Mouse (Mus musculus) midbrain, embryonic 11.5 days (tissue): ENCODE data around the gene Uba52. TPM values are rescaled to one million over a fixed set of nuclear protein-coding genes. Genes with fewer than 3 reads are reported as not detected.

Experiments
- ATAC-seq: fragments of 200-750 bp; cut with Nextera tagmentation; 2 replicates; pipeline ENCODE4 v1.8.0; 2017; ENCODE audit warnings: moderate TSS enrichment, moderate library complexity; ENCODE audit not compliant: low FRiP score
- DNase-seq: peaks from one replicate; pipeline ENCODE4 v3.0.0; 2015; ENCODE audit warnings: low spot score; ENCODE audit errors: missing footprints
- H3K27ac ChIP-seq: fragments of 300-500 bp; sonication (generic); 2 replicates; pipeline ENCODE4 v1.5.1; 2014; ENCODE audit warnings: low read depth, low read length
- H3K27me3 ChIP-seq: fragments of 300-500 bp; sonication (generic); 2 replicates; pipeline ENCODE4 v1.6.1; 2014; ENCODE audit warnings: mild to moderate bottlenecking, low read length, moderate library complexity, mixed read lengths; ENCODE audit not compliant: control insufficient read depth, insufficient read depth
- H3K36me3 ChIP-seq: fragments of 300-500 bp; sonication (generic); 2 replicates; pipeline ENCODE4 v1.6.1; 2014; ENCODE audit warnings: mild to moderate bottlenecking, low read length, moderate library complexity, mixed read lengths; ENCODE audit not compliant: control insufficient read depth, insufficient read depth
- H3K4me1 ChIP-seq: fragments of 300-500 bp; sonication (generic); 2 replicates; pipeline ENCODE4 v1.6.1; 2014; ENCODE audit warnings: low read length; ENCODE audit not compliant: control insufficient read depth, insufficient read depth
- H3K4me2 ChIP-seq: fragments of 300-500 bp; sonication (generic); 2 replicates; pipeline ENCODE4 v1.6.1; 2014; ENCODE audit warnings: mild to moderate bottlenecking, moderate library complexity
- H3K4me3 ChIP-seq: fragments of 300-500 bp; sonication (generic); 2 replicates; pipeline ENCODE4 v1.5.1; 2014; ENCODE audit warnings: low read depth, low read length
- H3K9ac ChIP-seq: fragments of 300-500 bp; sonication (generic); 2 replicates; pipeline ENCODE4 v1.6.1; 2014; ENCODE audit warnings: low read length
- H3K9me3 ChIP-seq: fragments of 300-500 bp; sonication (generic); 2 replicates; pipeline ENCODE4 v1.6.1; 2016; ENCODE audit warnings: low read length; ENCODE audit not compliant: control insufficient read depth
- WGBS: fragments of 180-500 bp; shearing (Covaris S2); extraction: QIAGEN DNeasy Blood & Tissue Kit; methylation state at CpG from one replicate; pipeline ENCODE4 v1.1.7; 2014; 5-methylcytosine and 5-hydroxymethylcytosine counted together
- polyA plus RNA-seq: library from polyadenylated mRNA; unstranded; fragments of >200 nt; fragmentation: Nextera tagmentation; extraction: Ambion mirVana; gene quantifications from 2 replicates; pipeline ENCODE4 v1.2.1, GENCODE M21; 2014

Uba52 gene
- polyA plus RNA-seq, 1 experiment from 2014 or later, result 852 TPM

DNA sequence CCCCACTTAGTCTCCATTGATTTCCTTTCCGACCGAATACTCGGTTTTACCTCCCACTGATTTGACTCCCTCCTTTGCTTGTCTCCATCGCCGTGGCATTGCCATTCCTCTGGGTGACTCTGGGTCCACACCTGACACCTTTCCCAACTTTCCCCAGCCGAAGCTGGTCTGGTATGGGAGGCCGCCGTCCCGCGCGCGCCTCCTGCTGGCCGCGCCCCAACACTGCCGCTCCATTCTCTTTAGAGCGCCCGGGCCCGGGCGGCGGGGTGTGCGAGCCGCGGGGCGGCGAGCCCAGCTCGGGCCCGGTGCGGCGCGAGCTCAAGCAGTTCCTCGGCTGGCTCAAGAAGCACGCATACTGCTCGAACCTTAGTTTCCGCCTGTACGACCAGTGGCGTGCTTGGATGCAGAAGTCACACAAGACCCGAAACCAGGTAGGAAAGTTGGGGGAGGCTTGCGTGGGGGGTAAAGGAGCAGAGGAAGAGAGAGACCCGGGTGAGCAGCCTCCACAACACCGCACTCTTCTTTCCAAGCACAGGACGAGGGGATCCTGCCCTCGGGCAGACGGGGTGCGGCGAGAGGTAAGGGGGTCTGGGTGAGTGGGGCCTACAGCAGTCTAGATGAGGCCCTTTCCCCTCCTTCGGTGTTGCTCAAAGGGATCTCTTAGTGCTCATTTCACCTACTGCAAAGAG, 7.4 kb downstream of the Uba52 start:
- Histone ChIP-seq H3K27me3 (peaks cover 55% of the 10 kb centered on the region), H3K9ac (no peak overlapping the region; the same call in 1 of the 2 replicates), H3K36me3 (0 out of 2 replicates have a peak, but pooled peaks cover 5% of the 10 kb centered on the region), H3K27ac (no peak overlapping the region), H3K4me2 (no peak overlapping the region), H3K4me1 (peaks cover 18% of the 10 kb centered on the region), H3K4me3 (no peak overlapping the region), H3K9me3 (no peaks in the 10 kb centered on the region)
- 12% methylated on average over 46 of the region's 46 CpGs for WGBS
- ATAC-seq, result no peak
- peak; percentile 98 for DNase-seq

DNA sequence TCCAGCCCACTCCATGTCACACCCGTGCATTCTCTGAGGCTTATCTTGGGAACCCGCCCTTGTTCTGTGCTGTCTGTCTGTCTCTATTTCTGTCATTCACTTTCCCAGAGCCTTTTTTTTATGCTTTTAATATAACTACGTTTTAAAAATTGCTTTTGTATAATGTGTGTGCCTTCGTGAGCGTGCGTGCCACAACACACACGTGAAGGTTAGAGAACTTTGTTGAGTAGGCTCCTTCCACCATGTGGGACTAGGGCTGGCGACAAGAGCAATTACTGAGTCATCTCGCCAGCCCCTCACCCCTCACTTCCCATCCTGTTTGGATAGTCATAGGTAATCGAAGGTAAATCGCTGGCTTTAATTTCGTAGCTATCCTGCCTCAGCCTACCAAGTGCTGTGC, 8.1 kb downstream of the Uba52 start:
- Histone ChIP-seq H3K27me3 (peaks cover 59% of the 10 kb centered on the region), H3K9ac (no peak overlapping the region), H3K27ac (no peak overlapping the region), H3K36me3 (0 out of 2 replicates have a peak, but pooled peaks cover 2% of the 10 kb centered on the region), H3K4me2 (no peak overlapping the region), H3K4me1 (peaks cover 15% of the 10 kb centered on the region), H3K9me3 (no peaks in the 10 kb centered on the region), H3K4me3 (no peak overlapping the region)
- no peak for ATAC-seq
- DNase-seq, result no peak
- WGBS, result 33% methylated on average over 12 of the region's 12 CpGs

DNA sequence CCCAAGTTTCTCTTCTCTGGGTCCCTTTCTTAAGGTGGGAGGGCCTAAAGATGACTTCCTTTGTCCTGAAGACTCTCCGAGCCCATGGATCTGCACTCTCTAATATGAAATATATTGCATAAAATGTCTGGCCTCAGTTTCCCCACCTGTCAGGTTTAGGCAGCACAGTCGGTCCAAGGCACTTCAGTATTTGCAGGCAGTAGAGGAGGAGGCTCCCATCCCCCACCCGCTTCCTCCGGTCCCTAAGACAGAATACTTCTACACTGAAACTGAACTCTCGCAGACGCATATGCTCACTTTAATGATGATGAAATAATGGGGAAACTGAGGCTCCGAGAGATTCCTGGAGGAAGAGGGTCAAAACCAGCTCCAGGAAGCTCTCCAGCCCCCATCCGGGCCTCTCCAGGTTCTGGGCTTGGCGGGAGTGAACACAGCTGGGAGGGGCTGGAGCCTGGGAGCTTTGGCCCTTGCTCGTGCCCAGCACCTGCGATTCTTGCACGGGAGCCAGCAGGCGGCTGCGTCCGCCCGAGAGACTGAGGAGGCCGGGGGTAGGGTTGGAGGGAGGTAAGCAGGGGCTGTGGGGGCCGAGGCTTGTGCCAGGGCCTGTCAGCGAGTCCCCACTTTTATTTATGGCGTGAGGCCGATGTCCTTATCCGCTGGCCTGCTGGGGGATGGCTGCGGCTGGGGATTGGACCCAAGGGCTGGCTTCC, 8.6 kb downstream of the Uba52 start:
- WGBS, result 14% methylated on average over 23 of the region's 23 CpGs
- Histone ChIP-seq H3K4me3 (no peak overlapping the region), H3K9me3 (no peaks in the 10 kb centered on the region), H3K27ac (no peak overlapping the region), H3K4me2 (no peak overlapping the region), H3K36me3 (no peaks in the 10 kb centered on the region), H3K9ac (peak overlapping the region; percentile 10; the same call in 1 of the 2 replicates), H3K4me1 (peaks cover 14% of the 10 kb centered on the region), H3K27me3 (peaks cover 64% of the 10 kb centered on the region)
- no peak for ATAC-seq
- DNase-seq, result peak; percentile 86

GRCm38 (mm10) chr8:70500386-70501301, 10.0 kb downstream of the Uba52 start:
- Histone ChIP-seq H3K27ac (no peak overlapping the region), H3K36me3 (no peaks in the 10 kb centered on the region), H3K4me3 (no peak overlapping the region), H3K9ac (no peak overlapping the region), H3K27me3 (peaks cover 77% of the 10 kb centered on the region), H3K4me1 (peaks cover 8% of the 10 kb centered on the region), H3K4me2 (peak overlapping the region; percentile 25), H3K9me3 (no peaks in the 10 kb centered on the region)
- peak; percentile 79 for DNase-seq
- ATAC-seq, result no peak
- WGBS, result 8% methylated on average over 37 of the region's 39 CpGs

GRCm38 (mm10) chr8:70495771-70496062, 14.9 kb downstream of the Uba52 start:
- no peak for ATAC-seq
- H3K4me3 ChIP-seq, result no peak overlapping the region
- H3K9ac ChIP-seq, result no peak overlapping the region
- H3K4me1 ChIP-seq, result peaks cover 17% of the 10 kb centered on the region
- H3K36me3 ChIP-seq, result no peaks in the 10 kb centered on the region
- H3K4me2 ChIP-seq, result no peak overlapping the region
- H3K27ac ChIP-seq, result no peak overlapping the region
- DNase-seq, result no peak
- 3% methylated on average over 12 of the region's 12 CpGs for WGBS
- no peaks in the 10 kb centered on the region for H3K9me3 ChIP-seq
- peaks cover 93% of the 10 kb centered on the region for H3K27me3 ChIP-seq

- peak; percentile 95 for DNase-seq
- H3K9me3 ChIP-seq, result no peaks in the 10 kb centered on the region
- no peaks in the 10 kb centered on the region for H3K36me3 ChIP-seq
- H3K4me1 ChIP-seq, result peaks cover 17% of the 10 kb centered on the region
- H3K4me3 ChIP-seq, result no peak overlapping the region
- peaks cover 93% of the 10 kb centered on the region for H3K27me3 ChIP-seq
- H3K4me2 ChIP-seq, result no peak overlapping the region
- no peak overlapping the region for H3K9ac ChIP-seq
- 3% methylated on average over 17 of the region's 21 CpGs for WGBS
- no peak for ATAC-seq
- H3K27ac ChIP-seq, result no peak overlapping the region
These were observed 15.4 kb downstream of the Uba52 start for GRCm38 (mm10) chr8:70495001-70495770.

DNA sequence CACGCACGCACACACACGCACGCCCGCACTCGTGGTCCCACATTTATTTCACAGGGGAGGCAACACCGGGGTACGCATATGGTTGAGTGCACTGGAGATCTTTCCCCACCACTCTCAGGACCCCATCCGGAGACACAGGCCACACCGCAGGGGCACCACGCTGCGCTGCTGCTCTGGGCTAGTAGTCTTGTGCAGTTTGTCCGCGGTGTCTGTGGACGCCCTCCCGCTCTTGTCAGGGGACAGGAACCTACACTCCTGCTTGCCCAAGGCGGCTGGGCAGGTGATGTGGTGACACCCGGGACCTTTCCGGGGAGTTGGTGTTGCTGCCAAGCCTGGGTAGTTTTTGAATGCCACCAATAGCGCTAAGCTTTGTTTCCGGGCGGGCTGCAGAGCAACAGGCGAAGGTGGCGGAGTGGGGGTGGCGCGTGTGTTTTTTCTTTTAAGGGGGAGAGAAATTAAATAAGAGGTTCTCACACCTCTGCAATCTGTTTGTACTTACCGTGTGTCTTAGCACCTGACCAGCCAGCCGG, 16.1 kb downstream of the Uba52 start:
- no peaks in the 10 kb centered on the region for H3K36me3 ChIP-seq
- H3K27ac ChIP-seq, result no peak overlapping the region
- H3K4me3 ChIP-seq, result no peak overlapping the region
- H3K4me2 ChIP-seq, result no peak overlapping the region
- no peak overlapping the region for H3K9ac ChIP-seq
- no peaks in the 10 kb centered on the region for H3K9me3 ChIP-seq
- peak; percentile 94 for DNase-seq
- 1% methylated on average over 28 of the region's 28 CpGs for WGBS
- peaks cover 93% of the 10 kb centered on the region for H3K27me3 ChIP-seq
- ATAC-seq, result no peak
- peaks cover 20% of the 10 kb centered on the region for H3K4me1 ChIP-seq

DNA sequence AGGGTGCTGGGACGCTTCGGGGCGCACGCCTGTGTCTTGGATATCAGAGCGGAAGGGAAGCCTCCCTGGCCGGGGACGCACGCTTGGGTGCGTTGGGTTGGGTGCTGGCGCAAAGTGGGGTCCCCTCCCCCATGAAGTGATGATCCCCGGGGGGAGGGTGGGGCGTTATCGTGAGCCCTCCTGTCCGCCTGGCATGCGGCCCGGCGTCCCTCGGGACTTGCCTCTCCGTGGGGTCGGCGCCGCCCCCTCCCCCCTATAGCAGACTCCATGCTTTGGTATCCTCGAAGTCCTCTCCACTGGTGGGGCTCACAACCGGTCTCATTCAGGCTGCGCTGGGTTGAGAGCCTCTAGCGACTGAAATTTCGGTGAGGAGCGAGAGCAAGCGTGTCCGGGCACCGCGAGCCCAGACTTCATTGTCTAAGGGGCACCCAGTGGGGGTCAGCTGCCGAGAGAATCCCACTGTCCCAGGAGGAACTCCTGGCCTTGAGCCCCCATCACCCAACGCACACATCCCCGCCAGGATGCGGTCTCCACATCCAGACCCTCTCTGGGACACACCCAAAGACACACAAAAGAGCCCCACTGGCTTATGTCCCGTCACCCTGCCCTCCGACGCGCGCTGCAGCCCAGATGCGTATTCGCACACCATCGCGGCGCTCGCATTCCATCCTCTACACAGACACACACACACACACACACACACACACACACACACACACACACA, 16.7 kb downstream of the Uba52 start:
- no peak overlapping the region for H3K9ac ChIP-seq
- WGBS, result 2% methylated on average over 46 of the region's 47 CpGs
- H3K4me3 ChIP-seq, result peak overlapping the region; percentile 28; the same call in 1 of the 2 replicates
- H3K27me3 ChIP-seq, result peaks cover 95% of the 10 kb centered on the region
- ATAC-seq (no peak), DNase-seq (peak; percentile 94)
- peaks cover 26% of the 10 kb centered on the region for H3K4me1 ChIP-seq
- H3K9me3 ChIP-seq, result no peaks in the 10 kb centered on the region
- H3K36me3 ChIP-seq, result no peaks in the 10 kb centered on the region
- peak overlapping the region; percentile 39; the same call in 1 of the 2 replicates for H3K4me2 ChIP-seq
- H3K27ac ChIP-seq, result no peak overlapping the region
